Mouse (Mus musculus): ENCODE measurements around the gene Rnf144a. TPM values are rescaled to one million over a fixed set of nuclear protein-coding genes. Genes with fewer than 3 reads are reported as not detected.

Rnf144a gene
- polyA plus RNA-seq, 1 experiment: 5.6 TPM

DNA sequence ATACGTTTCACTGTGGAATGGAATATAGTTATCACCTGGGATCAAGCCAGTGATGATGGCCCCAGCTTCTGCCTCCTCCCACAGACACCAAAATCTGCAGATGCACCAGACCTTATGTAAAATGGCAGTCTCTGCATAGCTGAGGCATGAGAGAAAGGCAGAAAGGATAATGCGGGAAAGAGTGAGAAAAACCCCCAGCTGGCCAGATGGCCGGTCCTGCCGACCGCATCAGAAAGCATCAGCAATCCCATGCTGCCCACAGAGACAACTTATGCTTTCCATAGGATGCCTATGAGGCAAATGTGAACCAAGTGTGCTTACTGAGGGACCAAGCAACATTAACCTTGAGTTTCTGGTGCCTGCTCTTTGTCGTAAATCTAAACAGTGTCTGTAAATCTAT is 15.7 kb downstream of the Rnf144a start:
- Histone ChIP-seq H3K9ac (ENCODE audit: low read depth, poor library complexity, severe bottlenecking) (no peak overlapping the region), H3K27ac (ENCODE audit: insufficient read depth, low read length) (no peak overlapping the region), H3K4me1 (ENCODE audit: control insufficient read depth, insufficient read depth, low read length) (no peaks in the 10 kb centered on the region), H3K4me3 (ENCODE audit: low read depth, low read length) (no peak overlapping the region), H3K9me3 (replicated peaks; ENCODE audit: control insufficient read depth, insufficient read depth, low read length, poor library complexity, severe bottlenecking) (no peaks in the 10 kb centered on the region), H3K27me3 (ENCODE audit: control insufficient read depth, insufficient read depth, low read length, poor library complexity, severe bottlenecking) (no peaks in the 10 kb centered on the region), H3K36me3 (ENCODE audit: control insufficient read depth, insufficient read depth, low read length, poor library complexity, severe bottlenecking) (no peaks in the 10 kb centered on the region)
- TF ChIP-seq EP300 (IDR thresholded peaks at IDR 0.05; ENCODE audit: insufficient read depth, low read depth, low read length): no peak
- TF ChIP-seq CTCF (IDR thresholded peaks at IDR 0.05; ENCODE audit: low read depth, low read length): no peak
- no peak for TF ChIP-seq POLR2A (IDR thresholded peaks at IDR 0.05; ENCODE audit: insufficient read depth, low read length)

DNA sequence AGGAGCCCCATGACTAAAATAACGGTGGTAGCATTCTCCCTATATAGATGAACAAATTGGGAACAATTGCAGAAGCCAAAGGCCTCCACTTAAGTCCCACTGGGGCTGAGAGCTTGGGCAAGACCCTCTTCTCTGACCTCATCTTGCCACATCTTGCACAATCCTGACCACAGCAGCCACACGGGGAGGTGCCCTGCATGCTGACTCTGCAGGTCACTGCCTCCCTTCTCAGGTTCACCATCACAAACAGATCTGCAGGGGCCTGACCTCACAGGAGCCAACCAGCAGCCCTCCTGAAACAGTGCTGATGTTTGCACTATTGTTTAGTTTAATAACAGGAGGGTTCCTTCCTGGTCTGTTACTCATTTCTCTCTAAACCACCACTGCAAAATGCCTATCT is 16.5 kb downstream of the Rnf144a start:
- Histone ChIP-seq H3K36me3 (ENCODE audit: control insufficient read depth, insufficient read depth, low read length, poor library complexity, severe bottlenecking) (no peaks in the 10 kb centered on the region), H3K27me3 (ENCODE audit: control insufficient read depth, insufficient read depth, low read length, poor library complexity, severe bottlenecking) (no peaks in the 10 kb centered on the region)

DNA sequence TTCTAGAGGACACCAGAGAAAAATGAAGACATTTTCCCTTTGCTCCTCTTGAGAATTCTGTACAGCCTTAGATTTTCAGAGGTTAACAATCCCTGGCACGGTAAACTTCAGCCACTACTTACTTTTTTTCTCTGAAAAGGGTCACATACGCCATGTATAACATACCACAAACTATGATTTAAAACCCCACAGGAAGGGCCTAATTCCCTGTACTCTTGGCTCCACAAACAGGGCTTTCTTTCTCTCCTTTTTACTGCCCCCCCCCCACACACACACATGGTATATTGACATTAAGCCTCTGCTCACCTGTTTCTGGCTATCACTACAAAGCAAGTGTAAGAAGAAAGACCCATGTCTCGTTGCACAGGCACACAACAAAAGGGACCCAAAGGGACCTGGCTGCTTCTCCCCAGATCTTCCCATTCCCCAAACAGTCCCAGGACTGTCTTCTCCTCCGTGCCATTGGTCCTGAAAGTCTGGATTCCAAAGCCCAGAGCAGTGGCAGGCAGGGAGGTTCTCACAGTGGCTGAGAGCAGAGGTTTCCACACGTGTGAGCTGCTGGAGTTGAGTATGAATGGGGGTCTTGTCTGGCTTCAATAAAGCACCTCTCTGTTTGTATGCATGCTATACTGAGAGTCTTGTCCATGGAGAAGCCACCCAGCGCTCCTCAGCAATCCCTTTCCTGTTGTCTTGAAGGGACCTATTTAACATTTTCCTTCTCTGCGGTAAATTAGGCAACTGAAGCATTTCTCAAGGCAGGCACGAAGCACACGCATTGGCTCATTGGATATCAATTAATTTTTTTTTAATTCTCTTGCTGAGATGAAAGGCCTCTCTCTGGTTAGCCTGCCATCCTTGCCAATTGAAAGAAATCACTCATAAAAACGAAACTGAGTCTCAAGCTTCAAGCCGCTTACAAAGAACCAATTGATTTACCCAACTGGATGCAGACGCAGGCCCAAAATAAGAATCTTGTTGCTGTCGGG is 20.3 kb downstream of the Rnf144a start:
- H3K4me3 ChIP-seq (ENCODE audit: low read depth, low read length): no peak overlapping the region
- no peaks in the 10 kb centered on the region for H3K4me1 ChIP-seq (ENCODE audit: control insufficient read depth, insufficient read depth, low read length)
- no peaks in the 10 kb centered on the region for H3K36me3 ChIP-seq (ENCODE audit: control insufficient read depth, insufficient read depth, low read length, poor library complexity, severe bottlenecking)
- no peak for TF ChIP-seq EP300 (IDR thresholded peaks at IDR 0.05; ENCODE audit: insufficient read depth, low read depth, low read length)
- TF ChIP-seq CTCF (IDR thresholded peaks at IDR 0.05; ENCODE audit: low read depth, low read length): no peak
- TF ChIP-seq POLR2A (IDR thresholded peaks at IDR 0.05; ENCODE audit: insufficient read depth, low read length): no peak
- no peak overlapping the region for H3K9ac ChIP-seq (ENCODE audit: low read depth, poor library complexity, severe bottlenecking)
- H3K27me3 ChIP-seq (ENCODE audit: control insufficient read depth, insufficient read depth, low read length, poor library complexity, severe bottlenecking): no peaks in the 10 kb centered on the region
- no peaks in the 10 kb centered on the region for H3K9me3 ChIP-seq (replicated peaks; ENCODE audit: control insufficient read depth, insufficient read depth, low read length, poor library complexity, severe bottlenecking)
- H3K27ac ChIP-seq (ENCODE audit: insufficient read depth, low read length): no peak overlapping the region

More for the DNA sequence above, 16.5 kb downstream of the Rnf144a start:
- H3K4me3 ChIP-seq (ENCODE audit: low read depth, low read length): no peak overlapping the region
- no peaks in the 10 kb centered on the region for H3K4me1 ChIP-seq (ENCODE audit: control insufficient read depth, insufficient read depth, low read length)
- no peak overlapping the region for H3K9ac ChIP-seq (ENCODE audit: low read depth, poor library complexity, severe bottlenecking)
- TF ChIP-seq EP300 (IDR thresholded peaks at IDR 0.05; ENCODE audit: insufficient read depth, low read depth, low read length) (no peak), POLR2A (IDR thresholded peaks at IDR 0.05; ENCODE audit: insufficient read depth, low read length) (no peak), CTCF (IDR thresholded peaks at IDR 0.05; ENCODE audit: low read depth, low read length) (no peak)
- H3K9me3 ChIP-seq (replicated peaks; ENCODE audit: control insufficient read depth, insufficient read depth, low read length, poor library complexity, severe bottlenecking): no peaks in the 10 kb centered on the region
- no peak overlapping the region for H3K27ac ChIP-seq (ENCODE audit: insufficient read depth, low read length)

DNA sequence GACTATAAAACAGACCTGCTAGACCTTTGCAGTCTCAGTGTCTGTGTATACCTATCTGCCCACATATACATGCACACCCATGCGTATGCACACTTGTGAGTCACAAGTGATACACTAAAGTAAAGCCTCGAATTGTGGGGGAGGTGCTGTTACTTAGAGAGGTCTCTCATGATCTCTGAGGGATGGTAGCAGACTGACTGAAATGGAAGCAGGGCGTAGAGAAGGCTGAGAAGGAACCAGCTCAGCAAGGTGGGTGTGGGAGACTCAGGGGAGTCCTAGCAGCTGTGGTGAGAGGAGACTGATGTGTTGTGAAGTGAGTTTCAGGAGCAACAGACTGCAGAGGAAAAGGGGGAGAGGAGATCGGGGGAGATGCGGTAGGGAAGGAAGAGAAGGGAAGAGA is 21.8 kb downstream of the Rnf144a start:
- H3K36me3 ChIP-seq (ENCODE audit: control insufficient read depth, insufficient read depth, low read length, poor library complexity, severe bottlenecking): no peaks in the 10 kb centered on the region
- H3K9ac ChIP-seq (ENCODE audit: low read depth, poor library complexity, severe bottlenecking): no peak overlapping the region
- TF ChIP-seq EP300 (IDR thresholded peaks at IDR 0.05; ENCODE audit: insufficient read depth, low read depth, low read length) (no peak), CTCF (IDR thresholded peaks at IDR 0.05; ENCODE audit: low read depth, low read length) (no peak), POLR2A (IDR thresholded peaks at IDR 0.05; ENCODE audit: insufficient read depth, low read length) (no peak)
- H3K4me1 ChIP-seq (ENCODE audit: control insufficient read depth, insufficient read depth, low read length): no peaks in the 10 kb centered on the region
- H3K4me3 ChIP-seq (ENCODE audit: low read depth, low read length): no peak overlapping the region
- no peaks in the 10 kb centered on the region for H3K9me3 ChIP-seq (replicated peaks; ENCODE audit: control insufficient read depth, insufficient read depth, low read length, poor library complexity, severe bottlenecking)
- H3K27ac ChIP-seq (ENCODE audit: insufficient read depth, low read length): no peak overlapping the region
- H3K27me3 ChIP-seq (ENCODE audit: control insufficient read depth, insufficient read depth, low read length, poor library complexity, severe bottlenecking): no peaks in the 10 kb centered on the region

DNA sequence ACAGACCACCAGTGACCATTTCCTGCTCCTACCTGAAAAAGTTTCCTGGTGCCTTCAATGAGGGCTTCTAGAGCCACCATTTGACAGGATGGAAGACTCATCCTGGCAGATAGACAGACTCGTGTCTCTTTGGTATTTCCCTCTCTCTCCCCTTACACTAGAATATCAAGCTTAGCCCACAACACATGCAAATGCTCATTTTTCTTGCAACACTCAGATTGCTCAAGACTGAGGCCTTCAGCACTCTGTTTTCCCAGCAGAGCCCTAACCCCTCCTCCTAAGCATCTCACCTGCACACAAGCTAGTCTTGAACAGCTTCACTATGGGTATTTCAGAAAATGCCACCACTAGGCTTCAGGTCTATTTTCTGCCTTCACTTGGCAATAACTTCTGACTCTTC is 23.9 kb downstream of the Rnf144a start:
- Histone ChIP-seq H3K9ac (ENCODE audit: low read depth, poor library complexity, severe bottlenecking) (no peak overlapping the region), H3K36me3 (ENCODE audit: control insufficient read depth, insufficient read depth, low read length, poor library complexity, severe bottlenecking) (no peaks in the 10 kb centered on the region), H3K27me3 (ENCODE audit: control insufficient read depth, insufficient read depth, low read length, poor library complexity, severe bottlenecking) (no peaks in the 10 kb centered on the region), H3K4me1 (ENCODE audit: control insufficient read depth, insufficient read depth, low read length) (no peaks in the 10 kb centered on the region), H3K27ac (ENCODE audit: insufficient read depth, low read length) (no peak overlapping the region), H3K9me3 (replicated peaks; ENCODE audit: control insufficient read depth, insufficient read depth, low read length, poor library complexity, severe bottlenecking) (no peaks in the 10 kb centered on the region), H3K4me3 (ENCODE audit: low read depth, low read length) (no peak overlapping the region)
- TF ChIP-seq POLR2A (IDR thresholded peaks at IDR 0.05; ENCODE audit: insufficient read depth, low read length): no peak
- no peak for TF ChIP-seq EP300 (IDR thresholded peaks at IDR 0.05; ENCODE audit: insufficient read depth, low read depth, low read length)
- TF ChIP-seq CTCF (IDR thresholded peaks at IDR 0.05; ENCODE audit: low read depth, low read length): no peak

DNA sequence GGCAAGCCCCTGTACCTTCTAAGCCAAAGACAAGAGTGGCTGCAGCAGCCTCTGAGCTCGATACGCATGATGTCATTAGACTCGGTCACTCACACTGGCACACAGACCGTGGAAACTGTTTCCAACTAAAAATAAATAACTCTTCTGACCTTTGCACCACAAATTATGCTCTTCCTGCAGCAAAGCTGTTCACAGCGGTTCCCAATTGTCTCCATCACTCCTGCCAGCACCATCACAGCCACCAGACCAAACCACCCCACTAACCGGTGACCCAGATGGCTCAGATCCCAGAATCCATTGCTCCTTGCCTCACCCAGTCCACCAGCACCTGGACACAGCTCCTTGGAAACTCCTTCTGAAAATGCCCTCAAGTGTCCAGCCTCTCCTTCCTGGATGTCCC is 27.5 kb downstream of the Rnf144a start:
- H3K4me3 ChIP-seq (ENCODE audit: low read depth, low read length): no peak overlapping the region
- H3K9me3 ChIP-seq (replicated peaks; ENCODE audit: control insufficient read depth, insufficient read depth, low read length, poor library complexity, severe bottlenecking): no peaks in the 10 kb centered on the region
- H3K4me1 ChIP-seq (ENCODE audit: control insufficient read depth, insufficient read depth, low read length): no peaks in the 10 kb centered on the region
- H3K27ac ChIP-seq (ENCODE audit: insufficient read depth, low read length): no peak overlapping the region
- no peaks in the 10 kb centered on the region for H3K36me3 ChIP-seq (ENCODE audit: control insufficient read depth, insufficient read depth, low read length, poor library complexity, severe bottlenecking)
- TF ChIP-seq EP300 (IDR thresholded peaks at IDR 0.05; ENCODE audit: insufficient read depth, low read depth, low read length): no peak
- H3K27me3 ChIP-seq (ENCODE audit: control insufficient read depth, insufficient read depth, low read length, poor library complexity, severe bottlenecking): no peaks in the 10 kb centered on the region
- H3K9ac ChIP-seq (ENCODE audit: low read depth, poor library complexity, severe bottlenecking): no peak overlapping the region
